Mouse (Mus musculus): Measurements from ENCODE around the gene Celsr2. TPM values are rescaled to one million over a fixed set of nuclear protein-coding genes. Genes with fewer than 3 reads are reported as not detected.
A peak's percentile ranks its signal among the peaks of the same experiment; 100 is the strongest.

The Celsr2 gene
- total RNA-seq, 2 experiments from 2014 or later, result 163 to 185 TPM

DNA sequence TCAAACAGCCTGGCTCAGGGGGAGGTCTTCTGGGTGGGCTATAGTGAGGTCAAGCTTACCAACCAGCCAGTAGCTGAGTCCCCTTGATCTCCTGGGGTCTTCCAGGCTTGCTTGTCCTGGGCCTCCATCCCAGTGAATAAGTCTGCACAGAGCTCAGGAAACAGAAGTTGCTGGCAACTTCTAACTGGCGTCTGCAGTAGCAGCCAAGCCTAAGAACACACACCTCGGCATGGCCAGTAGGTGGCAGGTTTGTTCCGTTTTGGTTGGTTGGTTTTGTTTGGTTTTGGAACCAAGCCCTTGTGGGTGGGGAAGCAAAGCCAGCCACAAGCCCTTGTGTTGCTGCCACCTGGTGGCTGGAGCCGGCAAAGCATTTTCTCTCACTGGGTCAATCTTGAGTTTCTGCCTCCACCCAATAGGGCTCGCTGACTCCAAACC, 26.2 kb downstream of the Celsr2 start:
- no peak overlapping the region for H3K4me3 ChIP-seq
- DNase-seq (ENCODE audit: extremely low spot score in 1 of 2, low spot score in 2 of 2), result peak; percentile 93 to 98
- TF ChIP-seq CTCF (IDR thresholded peaks at IDR 0.05), result peak; percentile 99
- intact Hi-C loops (cut with DNase I), result loop anchor here (1.0 to 5.0 kb wide), 2 partner anchors 106 to 222 kb away; no protein-coding TSS in a partner anchor
- peak overlapping the region; percentile 58 for H3K27ac ChIP-seq

DNA sequence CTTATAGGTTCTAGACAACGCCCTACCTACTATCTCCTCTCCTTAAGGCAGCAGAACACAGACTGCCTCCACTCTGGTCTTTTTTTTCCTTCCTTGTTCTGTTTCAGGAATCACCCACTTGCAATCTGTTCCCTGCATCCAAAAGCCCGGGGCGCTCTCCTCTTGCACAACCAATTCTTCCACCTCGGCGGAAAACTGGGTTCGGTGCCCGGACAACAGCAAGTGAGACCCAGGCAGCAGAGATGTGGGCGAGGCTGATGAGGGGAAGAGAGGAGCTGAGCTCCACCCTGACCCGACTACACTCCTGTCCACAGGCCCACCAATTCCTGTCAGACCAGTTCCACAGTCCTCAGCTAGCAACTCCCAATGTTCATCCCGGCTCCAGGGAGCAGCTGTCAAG, 29.2 kb downstream of the Celsr2 start:
- DNase-seq (ENCODE audit: extremely low spot score in 1 of 2, low spot score in 2 of 2), result peak; percentile 53 to 76
- TF ChIP-seq CTCF (IDR thresholded peaks at IDR 0.05), result no peak
- peak overlapping the region; percentile 83 for H3K27ac ChIP-seq
- H3K4me3 ChIP-seq, result no peak overlapping the region
- intact Hi-C loops (cut with DNase I), result loop anchor here (5.0 kb wide), 1 partner anchor 219 kb away; no protein-coding TSS in a partner anchor

DNA sequence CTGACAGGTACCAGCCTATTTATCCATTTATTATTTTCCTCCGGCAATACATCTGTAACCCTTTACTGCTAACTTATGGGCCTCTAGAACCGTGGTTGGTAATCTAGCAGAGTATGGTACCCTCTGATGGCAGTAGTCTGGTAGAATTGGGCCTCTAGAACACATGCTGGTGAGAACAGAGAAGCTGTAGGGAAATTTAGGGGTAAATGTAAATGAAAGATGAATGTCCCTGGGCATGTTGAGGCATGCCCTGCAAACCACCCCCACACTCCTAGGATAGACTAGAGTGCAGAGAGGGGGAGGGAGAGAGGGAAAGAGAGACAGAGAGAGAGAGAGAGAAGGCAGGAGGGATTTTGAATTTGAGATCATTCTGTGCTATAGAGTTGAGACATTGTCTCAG, 30.9 kb downstream of the Celsr2 start:
- intact Hi-C loops (cut with DNase I), result loop anchor here (5.0 kb wide), 1 partner anchor 87 kb away; no protein-coding TSS in a partner anchor
- TF ChIP-seq CTCF (IDR thresholded peaks at IDR 0.05), result no peak
- peak overlapping the region; percentile 82 for H3K27ac ChIP-seq
- H3K4me3 ChIP-seq, result peak overlapping the region; percentile 65
- no peak for DNase-seq (ENCODE audit: extremely low spot score in 1 of 2, low spot score in 2 of 2)

DNA sequence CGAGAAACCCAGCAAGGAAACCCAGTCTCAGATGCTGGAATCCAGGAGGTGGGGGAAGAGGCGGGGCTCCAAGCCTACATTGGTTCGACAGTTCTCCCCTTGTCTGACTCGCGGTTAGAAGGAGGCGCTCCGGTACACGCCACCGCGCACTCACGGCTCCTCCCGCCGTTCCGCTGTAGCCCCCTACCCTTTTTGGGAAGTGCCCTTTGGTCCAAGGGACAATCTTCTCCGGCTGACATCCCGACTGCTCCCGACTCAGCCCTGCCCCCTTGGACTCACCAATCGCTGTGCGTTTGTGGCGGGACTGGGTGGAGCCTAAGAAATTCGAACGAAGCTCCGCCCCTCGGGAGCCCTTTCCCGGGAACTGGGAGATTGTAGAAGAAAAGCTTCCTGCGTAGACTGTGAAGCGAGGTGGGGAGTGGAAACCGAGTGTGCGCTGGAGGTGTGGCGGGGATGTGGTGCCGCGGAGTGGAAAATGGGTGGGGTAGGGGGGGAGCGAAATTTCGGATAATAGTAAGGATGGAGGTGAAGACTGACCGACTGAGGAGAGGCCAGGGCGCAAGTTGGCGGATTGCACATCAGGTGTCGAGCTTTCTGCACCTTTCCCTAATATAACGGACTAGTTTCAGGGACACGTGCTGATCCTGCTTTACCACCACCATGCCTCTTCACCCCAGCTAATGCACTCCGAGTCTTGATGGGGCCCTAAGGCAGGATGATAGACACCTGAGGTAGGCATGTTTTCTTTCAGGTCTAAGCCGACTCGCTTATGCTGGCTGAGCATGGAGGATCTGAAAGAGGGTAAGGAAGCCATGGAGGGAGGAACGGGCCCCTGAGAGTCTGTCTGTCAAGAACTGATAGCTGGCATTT, 31.6 kb downstream of the Celsr2 start, which contains the start of gene Psrc1:
TSS of gene Psrc1 (plus strand) at position 355 of the 870 bp plus-strand sequence.
- DNase-seq (ENCODE audit: extremely low spot score in 1 of 2, low spot score in 2 of 2), result peak; percentile 82 to 84
- peak within 1 kb of the TSS; percentile 84 for H3K27ac ChIP-seq
- intact Hi-C loops (cut with DNase I), result loop anchor here (2.0 to 5.0 kb wide), 2 partner anchors 25 to 86 kb away; no protein-coding TSS in a partner anchor

DNA sequence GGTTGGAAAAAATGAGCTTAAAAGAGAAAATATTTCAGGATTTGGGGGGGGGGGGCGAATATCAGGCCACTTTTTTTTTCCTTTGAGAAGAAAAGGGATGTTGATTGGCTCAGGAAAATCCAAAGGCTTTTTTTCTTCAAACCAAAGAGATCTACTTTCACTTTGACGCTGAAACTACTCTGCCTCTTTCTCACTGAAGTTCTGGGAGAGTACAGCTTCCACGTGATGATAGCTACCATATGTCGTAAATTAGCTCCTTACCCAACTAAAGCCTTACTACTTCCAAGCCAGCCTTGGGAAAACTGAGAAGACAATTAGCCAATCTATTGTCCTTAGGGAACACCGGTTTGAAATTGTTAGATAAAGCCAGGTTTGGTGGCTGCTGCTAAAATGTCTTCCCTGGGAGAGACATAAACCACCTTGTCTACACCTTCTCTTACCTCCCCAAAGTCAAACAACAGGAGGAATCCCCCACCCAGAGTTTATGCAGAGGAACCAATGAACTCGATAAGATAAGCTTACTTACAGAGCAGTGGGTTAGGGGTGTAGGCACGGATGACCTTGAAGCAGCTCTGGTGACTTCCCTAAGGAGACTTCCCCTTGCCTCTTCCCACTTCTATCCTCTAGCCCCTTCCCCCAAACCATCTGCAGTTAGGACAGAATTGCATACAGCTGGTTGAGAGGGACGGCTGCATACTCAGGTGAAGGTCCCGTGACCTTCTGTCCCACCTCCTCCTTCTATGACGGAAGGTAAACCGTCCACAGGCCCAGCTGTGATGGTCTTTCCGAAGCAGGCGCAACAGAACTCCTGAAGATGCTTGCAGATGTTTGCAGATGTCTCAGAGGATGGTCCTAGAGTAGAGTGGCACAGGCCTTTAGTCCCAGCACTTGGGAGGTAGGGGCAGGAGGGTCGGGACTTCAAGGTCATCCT, 33.1 kb downstream of the Celsr2 start:
- no peak for DNase-seq (ENCODE audit: extremely low spot score in 1 of 2, low spot score in 2 of 2)
- no peak for TF ChIP-seq CTCF (IDR thresholded peaks at IDR 0.05)
- 0 out of 2 replicates have a peak overlapping the region, but pooled peaks have one; percentile 0 for H3K4me3 ChIP-seq

More for the DNA sequence above, 31.6 kb downstream of the Celsr2 start, which contains the start of gene Psrc1:
- TF ChIP-seq CTCF (IDR thresholded peaks at IDR 0.05), result no peak
- H3K4me3 ChIP-seq, result peak within 1 kb of the TSS; percentile 65

DNA sequence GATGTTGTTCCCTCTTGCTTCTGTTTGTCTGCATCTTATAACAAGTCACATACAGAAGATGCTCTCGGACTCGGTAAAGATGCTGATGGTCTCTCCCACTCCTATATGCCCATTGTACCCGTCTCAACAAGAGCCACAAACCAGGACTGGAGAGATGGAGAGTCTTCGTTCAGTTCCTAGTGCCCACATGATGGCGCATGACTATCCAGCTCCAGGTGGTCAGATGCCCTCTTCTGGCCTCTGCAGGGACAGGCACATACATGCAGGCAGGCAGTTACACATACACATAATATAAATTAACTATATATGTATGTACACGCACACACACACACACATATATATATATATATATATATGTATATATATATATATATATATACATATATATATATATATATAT, 34.7 kb downstream of the Celsr2 start:
- DNase-seq (ENCODE audit: extremely low spot score in 1 of 2, low spot score in 2 of 2), result no peak
- Histone ChIP-seq H3K27ac (peak overlapping the region; percentile 50), H3K4me3 (no peak overlapping the region)
- intact Hi-C loops (cut with DNase I), result loop anchor here (5.0 kb wide), 1 partner anchor 83 kb away; no protein-coding TSS in a partner anchor
- peak; percentile 5 for TF ChIP-seq CTCF (IDR thresholded peaks at IDR 0.05)

More for the DNA sequence above, 33.1 kb downstream of the Celsr2 start:
- intact Hi-C loops (cut with DNase I), result loop anchor here (2.0 to 5.0 kb wide), 2 partner anchors 23 to 85 kb away; no protein-coding TSS in a partner anchor
- H3K27ac ChIP-seq, result peak overlapping the region; percentile 84

DNA sequence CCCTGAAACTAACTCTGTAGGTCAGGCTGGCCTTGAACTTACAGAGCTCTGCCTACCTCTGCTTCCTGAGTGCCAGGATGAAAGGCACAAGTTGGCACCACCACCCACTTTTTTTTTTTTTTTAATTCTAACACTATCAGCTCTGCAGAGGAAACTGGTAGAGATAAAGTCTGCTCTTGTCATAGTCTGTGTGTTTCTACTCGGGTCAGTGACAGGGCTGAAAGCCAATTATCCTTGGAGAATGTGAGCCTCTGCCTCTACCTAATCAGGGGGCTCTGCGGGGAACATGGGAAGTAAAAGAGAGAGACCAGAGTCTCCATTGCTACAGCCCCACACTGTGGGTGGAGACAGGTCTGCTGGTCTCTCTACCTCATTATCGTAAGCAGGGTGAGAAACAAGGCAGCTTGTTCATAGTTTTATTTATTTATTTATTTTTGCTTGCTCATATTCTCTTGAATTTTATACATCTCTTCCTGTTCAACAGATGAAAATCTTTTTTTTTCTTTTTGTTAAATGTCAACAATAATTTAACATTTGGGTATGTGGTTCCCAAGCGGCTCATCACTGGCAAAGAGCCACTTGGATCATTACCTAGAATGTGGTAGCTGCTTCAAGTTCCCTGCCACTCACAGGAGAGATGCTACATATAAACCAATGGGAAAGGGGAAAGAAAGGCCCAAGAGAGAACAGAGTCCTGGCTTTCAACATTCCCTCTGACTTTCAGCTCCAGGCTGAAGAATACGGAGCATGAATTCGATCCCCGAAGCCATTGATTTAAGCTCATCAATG, 36.3 kb downstream of the Celsr2 start:
- H3K27ac ChIP-seq, result peak overlapping the region; percentile 49
- H3K4me3 ChIP-seq, result no peak overlapping the region
- TF ChIP-seq CTCF (IDR thresholded peaks at IDR 0.05), result no peak
- DNase-seq (ENCODE audit: extremely low spot score in 1 of 2, low spot score in 2 of 2), result no peak
- intact Hi-C loops (cut with DNase I), result no loop called here

DNA sequence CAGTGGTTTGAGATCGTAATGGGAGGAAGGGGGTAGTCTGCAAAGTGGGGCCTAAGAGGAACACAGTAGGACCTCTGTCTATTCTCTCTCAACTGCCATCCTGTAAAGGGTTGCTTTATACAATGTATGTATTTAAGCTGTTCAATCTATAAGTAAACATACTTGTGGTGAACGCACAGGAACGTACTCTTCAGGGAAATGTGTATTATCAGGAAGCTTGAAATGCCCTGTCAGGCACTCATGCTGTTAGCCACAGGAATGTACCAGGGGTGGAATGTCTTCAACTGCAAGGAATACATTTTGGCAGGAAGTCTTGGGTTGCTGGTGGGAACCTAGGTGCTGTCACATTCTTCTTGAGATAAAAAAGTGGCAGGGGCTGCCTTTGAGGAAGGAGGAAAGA, 42.7 kb downstream of the Celsr2 start:
- no peak for TF ChIP-seq CTCF (IDR thresholded peaks at IDR 0.05)
- intact Hi-C loops (cut with DNase I), result no loop called here
- DNase-seq (ENCODE audit: extremely low spot score in 1 of 2, low spot score in 2 of 2), result no peak
- Histone ChIP-seq H3K27ac (no peak overlapping the region), H3K4me3 (no peak overlapping the region)

DNA sequence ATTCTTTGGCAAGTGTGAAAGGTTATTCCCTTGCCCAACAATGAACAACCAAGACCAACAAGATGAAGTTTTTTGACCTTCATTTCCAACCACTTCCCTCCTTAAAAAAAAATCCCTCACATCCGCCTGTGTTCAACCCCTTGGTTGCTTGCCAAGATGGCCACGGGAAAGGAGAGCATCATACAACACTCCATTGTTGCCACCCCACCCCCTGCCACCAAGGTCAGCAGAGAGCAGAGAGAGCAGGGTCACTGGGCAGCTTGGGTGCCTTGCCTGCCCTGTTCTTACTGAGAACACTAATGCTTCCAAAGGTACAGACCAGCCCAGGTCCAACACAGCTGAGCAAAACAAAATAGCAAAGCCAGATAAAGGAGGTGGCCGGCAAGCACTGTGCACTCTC, 43.1 kb downstream of the Celsr2 start:
- no peak for TF ChIP-seq CTCF (IDR thresholded peaks at IDR 0.05)
- intact Hi-C loops (cut with DNase I), result no loop called here
- Histone ChIP-seq H3K4me3 (no peak overlapping the region), H3K27ac (no peak overlapping the region)
- DNase-seq (ENCODE audit: extremely low spot score in 1 of 2, low spot score in 2 of 2), result no peak

DNA sequence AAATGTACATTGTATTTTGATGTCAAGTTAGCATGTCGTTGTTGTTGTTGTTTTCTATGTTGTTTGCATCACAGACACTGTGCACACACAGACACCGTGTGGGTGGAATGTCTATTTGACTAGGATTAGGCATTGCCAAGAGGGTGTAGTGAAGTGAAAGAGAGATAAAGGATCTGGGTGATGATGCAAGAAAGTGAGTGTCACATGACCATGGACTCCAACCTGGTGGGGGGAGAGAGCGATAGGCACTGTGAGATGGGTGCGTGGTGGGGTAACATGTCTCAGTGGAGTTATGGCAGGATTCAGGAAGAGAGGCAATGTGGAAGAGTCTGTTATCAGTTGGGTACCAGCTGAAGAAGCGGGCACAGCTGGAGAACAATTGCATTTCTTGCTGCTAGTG, 46.6 kb downstream of the Celsr2 start:
- TF ChIP-seq CTCF (IDR thresholded peaks at IDR 0.05), result no peak
- Histone ChIP-seq H3K4me3 (no peak overlapping the region), H3K27ac (no peak overlapping the region)
- no peak for DNase-seq (ENCODE audit: extremely low spot score in 1 of 2, low spot score in 2 of 2)
- intact Hi-C loops (cut with DNase I), result no loop called here

DNA sequence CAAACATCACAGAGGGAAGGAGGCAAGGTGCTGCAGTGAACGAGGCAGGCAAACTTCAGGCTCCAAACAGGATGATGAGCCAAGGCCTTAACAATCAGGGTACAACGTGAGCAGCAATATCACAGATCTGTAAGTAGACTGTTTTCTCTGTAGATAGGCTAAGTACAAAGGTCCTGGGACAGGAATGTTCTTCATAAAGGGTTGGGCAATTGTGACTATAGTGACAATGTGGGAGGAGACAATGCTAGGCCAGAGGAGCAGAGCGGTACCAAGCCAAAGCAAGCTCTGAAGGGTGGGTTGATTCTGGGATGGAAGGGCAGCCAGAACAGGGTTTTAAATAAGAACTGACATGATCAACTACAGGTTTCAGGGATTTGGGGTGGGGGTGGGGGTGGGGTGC, 47.5 kb downstream of the Celsr2 start:
- no peak for DNase-seq (ENCODE audit: extremely low spot score in 1 of 2, low spot score in 2 of 2)
- no peak overlapping the region for H3K27ac ChIP-seq
- TF ChIP-seq CTCF (IDR thresholded peaks at IDR 0.05), result no peak
- H3K4me3 ChIP-seq, result no peak overlapping the region
- intact Hi-C loops (cut with DNase I), result no loop called here
